Mouse (Mus musculus) kidney, postnatal 4 days (tissue): Measurements from ENCODE around the gene Armc8.

Experiments
- DNase-seq, 2 experiments: peaks; one replicate each; pipeline ENCODE4 v3.0.0; 2021; ENCODE audit warnings: mixed read lengths in 2 of 2

Gene Armc8

GRCm38 (mm10) chr9:99441647-99442433, 126.9 kb downstream of the Armc8 start:
- no peak for DNase-seq

DNA sequence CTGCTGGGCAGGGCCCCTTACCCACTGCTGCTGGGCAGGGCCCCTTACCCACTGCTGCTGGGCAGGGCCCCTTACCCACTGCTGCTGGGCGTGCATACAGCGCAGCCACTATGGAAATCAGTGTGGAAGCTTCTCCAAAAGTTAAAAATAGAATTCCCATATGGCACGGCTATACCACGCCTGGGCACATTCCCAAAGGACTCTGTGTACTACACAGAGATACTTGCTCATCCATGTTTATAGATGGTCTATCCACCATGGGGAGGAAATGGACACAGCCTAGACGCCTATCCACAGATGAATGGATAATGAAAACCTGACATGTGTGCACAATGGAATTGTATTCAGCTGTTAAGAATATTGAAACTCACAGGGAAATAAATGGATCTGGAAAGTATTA, 127.8 kb downstream of the Armc8 start:
- DNase-seq, result no peak

- DNase-seq, result no peak
Observed at GRCm38 (mm10) chr9:99439064-99439463, 129.6 kb downstream of the Armc8 start.

GRCm38 (mm10) chr9:99437781-99438565, 130.7 kb downstream of the Armc8 start:
- DNase-seq, result no peak

GRCm38 (mm10) chr9:99437031-99437764, 131.5 kb downstream of the Armc8 start, which contains the start of gene Mras:
Gene Mras (minus strand): TSS chr9:99437381.
- DNase-seq, result no peak

DNA sequence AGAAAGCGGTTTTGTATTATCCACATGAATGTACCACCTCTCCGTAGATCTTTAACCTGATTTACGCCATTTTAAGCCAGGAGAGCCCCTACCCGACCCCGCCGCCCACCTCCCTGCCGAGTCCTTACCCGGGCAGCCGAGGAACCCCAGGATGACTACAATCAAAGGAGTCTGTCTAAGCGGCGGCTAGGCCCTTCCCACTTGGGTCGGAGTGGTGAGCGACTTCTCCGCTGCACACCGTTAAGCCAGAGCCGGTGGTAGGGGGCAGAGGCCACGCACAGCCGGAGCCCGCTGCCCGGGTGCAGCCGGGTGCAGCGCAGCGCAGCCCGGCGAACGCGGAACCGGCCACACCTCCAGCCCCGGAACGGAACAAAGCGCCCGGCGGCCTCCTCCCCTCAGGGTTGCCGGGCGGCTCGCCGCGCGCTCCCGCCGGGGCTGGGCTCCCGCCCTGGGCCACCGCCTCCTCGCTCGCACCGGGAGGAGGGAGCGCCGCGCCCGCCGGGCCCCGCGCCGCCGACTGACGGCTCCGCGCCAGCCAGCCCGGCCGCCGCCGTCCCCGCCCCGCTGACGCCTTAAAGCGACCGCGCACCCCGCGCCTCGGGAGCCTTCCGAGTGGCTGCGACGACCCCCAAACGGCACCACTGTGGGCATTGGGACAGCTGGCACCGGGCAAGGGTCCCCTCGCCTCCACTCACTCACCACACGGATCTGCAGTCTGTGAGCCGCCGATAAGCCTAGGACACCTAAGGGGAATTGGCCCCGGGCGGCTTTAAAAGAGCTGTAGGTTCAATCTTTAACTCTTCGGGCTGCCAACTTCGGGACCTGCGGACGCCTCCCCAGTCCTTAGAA, 132.3 kb downstream of the Armc8 start:
- peak; percentile 81 to 85 for DNase-seq

DNA sequence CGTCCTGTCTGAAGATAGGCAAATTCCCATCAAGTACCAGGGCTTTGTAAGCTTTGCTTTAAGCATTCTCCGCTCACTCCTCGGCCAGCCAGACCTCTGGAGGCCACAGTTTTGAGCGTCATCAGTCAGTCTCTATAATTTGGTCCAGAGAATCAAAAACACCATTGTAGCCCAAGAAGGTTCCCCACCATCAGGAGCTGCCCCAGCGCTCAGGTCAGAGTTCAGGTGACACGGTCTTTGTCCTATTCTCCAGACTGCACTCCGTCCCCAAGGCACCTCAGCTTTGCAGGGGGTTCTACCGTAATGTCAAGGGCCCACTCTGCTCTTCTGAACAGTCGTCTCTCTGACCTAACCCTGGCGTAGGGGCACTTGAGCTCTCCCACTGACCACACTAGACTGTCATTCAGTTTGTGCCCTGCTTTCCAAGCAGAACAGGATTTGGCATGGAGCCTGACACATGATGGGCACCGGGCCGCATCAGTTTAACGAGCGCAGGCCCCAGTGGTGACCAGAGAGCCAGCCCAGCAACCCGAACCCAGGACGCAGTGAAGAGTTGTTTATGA, 133.0 kb downstream of the Armc8 start:
- peak; percentile 60 to 70 for DNase-seq

DNA sequence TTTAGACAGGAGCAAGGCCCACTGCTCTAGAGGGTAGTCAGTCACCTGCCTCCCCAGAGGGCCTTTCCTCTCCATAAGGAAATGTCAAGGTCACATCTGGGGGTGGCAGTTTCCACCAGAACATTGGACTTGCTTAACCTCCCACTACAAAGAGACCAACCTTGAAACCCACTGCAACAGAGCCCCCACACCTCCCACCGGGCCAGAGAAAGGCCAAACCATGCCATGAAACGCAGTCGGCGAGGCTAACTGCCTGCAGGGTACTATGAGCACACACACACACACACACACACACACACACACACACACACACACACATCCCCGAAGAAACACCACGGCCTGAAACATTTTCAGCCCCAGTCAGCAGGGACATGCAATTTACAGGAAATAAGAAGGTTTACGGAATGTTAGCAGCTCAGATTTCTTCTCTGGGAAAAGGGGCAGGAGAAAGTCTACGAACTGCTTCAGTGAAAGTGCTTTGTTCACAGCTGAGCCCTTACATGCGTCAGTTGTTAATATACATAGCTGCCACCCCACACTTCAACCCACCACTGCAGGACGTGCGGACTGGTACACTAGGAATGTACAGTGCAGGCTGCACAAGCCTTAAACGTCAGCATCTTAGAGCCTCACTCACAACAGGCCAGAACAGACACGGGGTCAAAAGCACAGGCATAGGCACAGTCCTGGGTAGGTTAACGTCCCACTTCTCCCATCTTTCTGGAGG, 133.6 kb downstream of the Armc8 start:
- peak; percentile 33 to 54 for DNase-seq

DNA sequence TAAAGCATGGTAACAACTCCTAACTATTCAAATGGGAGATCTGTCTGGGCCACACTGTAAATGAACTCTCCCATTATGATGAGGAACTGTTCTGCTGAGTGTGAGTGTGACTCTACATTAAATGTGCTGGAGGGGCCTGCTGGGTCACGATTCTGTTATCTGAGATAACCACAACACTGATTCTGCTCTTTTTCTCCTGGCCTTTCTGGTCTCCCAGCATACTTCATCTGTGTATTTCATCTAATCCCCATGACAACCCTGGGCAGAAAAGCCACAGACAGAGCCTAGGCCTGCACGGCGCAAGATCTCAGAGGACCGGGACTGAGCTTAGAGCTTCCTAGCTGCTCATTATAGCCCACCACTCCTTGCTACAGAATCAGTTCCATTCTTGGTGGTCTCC, 136.2 kb downstream of the Armc8 start:
- DNase-seq, result no peak

DNA sequence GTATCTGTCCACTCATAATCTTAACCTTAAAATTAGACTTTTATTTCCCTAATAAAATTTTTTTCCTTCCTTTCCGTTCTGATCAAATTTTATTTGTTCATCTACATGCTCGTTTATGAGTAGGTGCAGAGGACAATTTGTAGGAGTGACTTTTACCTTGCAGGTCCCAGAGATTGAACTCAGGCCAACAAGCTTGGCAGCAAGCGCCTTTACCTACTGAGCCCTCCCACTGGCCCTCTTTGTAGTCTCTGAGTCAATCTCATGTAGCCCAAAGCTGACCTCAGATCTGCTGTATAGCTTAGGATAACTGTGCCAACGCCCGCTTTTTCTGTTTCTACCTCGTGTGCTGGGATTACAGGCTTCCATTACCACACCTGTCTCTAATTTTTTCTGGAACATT, 136.7 kb downstream of the Armc8 start:
- DNase-seq, result no peak

DNA sequence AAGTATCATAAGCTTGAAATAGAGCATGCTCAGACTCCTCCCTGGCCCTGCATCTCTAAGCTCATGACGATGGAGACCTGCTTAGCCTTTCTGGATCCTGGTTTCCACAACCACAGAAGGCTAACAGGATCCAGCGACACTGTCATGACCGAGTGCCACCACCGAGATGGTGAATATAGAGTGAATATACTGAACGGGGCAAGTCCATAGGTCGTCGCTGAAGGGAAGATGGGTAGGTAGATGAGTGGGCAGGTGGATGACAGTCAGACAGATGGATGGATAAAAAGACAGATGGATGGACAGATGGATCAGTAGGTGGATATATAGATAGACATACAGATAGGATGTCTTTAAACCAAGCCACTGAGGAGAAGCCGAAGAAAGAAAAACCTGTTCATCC, 137.4 kb downstream of the Armc8 start:
- DNase-seq, result no peak

DNA sequence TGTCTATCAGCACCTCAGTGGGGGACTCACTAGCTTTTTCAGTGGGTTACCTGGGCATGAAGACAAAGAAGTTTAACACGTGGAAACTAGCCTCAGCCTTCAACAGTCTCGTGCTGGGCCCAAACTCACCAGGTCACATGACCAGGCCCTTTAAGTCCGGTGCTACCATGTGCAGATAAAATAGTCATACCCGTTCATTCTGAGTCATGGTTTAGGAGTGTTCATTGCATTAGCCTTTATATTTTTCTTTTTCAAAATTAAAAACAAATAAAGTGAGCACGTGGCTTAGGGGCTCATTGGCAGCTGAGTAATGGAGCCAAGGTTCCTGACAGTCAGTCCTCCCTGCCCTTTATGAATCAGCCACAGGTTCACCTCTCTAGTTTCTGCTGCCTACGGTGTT, 137.9 kb downstream of the Armc8 start:
- DNase-seq, result no peak

DNA sequence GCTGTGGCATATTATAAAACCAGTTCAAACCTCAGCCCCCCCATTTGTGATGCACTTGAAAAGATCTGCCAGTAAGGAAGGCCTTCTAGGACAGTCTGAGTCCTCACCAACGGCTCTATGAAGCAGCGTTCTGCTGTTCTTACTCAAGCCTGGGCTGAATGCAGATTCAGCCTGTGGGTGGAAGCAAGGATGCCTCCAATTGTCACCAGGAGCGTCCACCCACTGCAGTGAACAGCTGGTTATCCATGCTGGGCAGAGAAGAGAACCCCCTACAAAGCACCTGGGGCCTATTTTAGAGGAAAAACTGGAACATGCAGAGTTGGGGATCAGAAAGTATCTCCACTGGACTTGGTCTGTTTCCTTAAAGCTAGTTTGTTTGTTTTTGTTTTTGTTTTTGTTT, 138.9 kb downstream of the Armc8 start:
- no peak for DNase-seq

DNA sequence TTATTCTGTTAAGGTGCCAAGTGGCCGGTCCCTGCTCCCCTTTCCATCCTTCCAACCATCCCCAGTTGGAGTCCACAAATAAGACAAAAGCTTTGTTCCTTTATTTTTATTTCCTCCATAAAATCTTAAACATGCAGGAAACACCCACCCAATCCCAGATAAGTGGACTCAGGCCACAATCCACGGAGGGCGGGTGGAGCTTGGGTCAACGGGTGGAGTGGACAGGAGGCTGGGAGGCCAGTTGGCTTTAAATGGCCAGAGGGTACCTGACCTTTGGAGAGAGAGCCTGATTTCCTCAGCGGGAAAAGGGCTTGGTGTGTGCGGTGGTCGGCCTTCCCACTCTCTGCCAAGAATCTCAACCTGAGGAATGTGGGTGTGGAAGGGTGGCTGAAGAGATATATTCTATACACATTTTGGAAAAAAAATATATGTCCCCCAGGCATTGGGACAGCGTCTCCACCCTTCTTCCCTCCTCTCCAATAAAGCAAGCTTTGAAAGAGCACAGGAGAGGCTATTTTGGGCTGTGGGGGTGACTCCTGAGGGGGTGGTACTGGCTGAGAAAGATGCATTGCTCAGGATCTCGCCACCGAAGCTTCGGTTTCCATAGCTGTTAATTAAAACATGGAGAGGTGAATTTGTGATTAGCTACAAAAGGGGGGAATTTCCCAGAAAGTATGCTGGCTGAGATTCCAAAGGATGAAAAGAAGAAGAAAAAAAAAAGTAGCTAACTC, 139.9 kb downstream of the Armc8 start:
- DNase-seq, result no peak
